Mouse (Mus musculus): ENCODE data around the gene Gramd4. TPM values are rescaled to one million over a fixed set of nuclear protein-coding genes. Genes with fewer than 3 reads are reported as not detected.
A peak's percentile ranks its signal among the peaks of the same experiment; 100 is the strongest.

Gramd4 gene
- total and polyA plus RNA-seq, 2 experiments from 2014 or later = 22.5 to 47.6 TPM

DNA sequence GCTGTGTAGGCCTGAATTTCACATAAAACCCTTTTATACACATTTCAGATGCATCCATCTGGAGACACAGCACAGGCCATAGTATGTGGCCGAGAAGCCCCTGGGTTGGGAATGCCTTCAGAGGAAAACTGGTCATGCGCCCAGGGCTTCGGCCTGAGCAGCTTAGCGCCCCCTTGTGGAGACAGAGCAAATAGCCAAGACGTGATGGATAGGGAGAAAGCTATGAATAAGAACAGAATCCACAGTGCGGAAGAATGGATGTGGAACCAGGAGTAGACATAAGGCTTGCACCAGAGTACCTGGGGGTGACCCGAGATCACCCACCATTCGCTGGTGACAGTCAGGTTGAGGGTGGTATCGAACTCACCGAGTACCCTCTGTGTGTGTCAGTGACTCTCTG, 82.8 kb downstream of the Gramd4 start:
- Histone ChIP-seq H3K9me3 (ENCODE audit: low read length) (no peaks in the 10 kb centered on the region), H3K27me3 (ENCODE audit: insufficient read depth, low read length) (no peaks in the 10 kb centered on the region), H3K27ac (ENCODE audit: low read depth, low read length) (peak overlapping the region; percentile 52; the same call in 1 of the 2 replicates), H3K4me3 (ENCODE audit: low read depth, low read length) (no peak overlapping the region), H3K4me1 (ENCODE audit: insufficient read depth, low read length) (no peaks in the 10 kb centered on the region), H3K9ac (replicated peaks; ENCODE audit: low read length, poor library complexity, severe bottlenecking) (no peak overlapping the region), H3K4me2 (ENCODE audit: low read depth, low read length, poor library complexity, severe bottlenecking) (no peak overlapping the region), H3K36me3 (ENCODE audit: insufficient read depth, low read length) (peaks cover 36% of the 10 kb centered on the region)
- DNase-seq (ENCODE audit: low spot score) (peak; percentile 86), ATAC-seq (ENCODE audit: low FRiP score) (peak; percentile 28; the same call in 1 of the 2 replicates)
- WGBS = 29% methylated on average over 10 of the region's 10 CpGs
- peak; percentile 98 for TF ChIP-seq CTCF (IDR thresholded peaks at IDR 0.05)

DNA sequence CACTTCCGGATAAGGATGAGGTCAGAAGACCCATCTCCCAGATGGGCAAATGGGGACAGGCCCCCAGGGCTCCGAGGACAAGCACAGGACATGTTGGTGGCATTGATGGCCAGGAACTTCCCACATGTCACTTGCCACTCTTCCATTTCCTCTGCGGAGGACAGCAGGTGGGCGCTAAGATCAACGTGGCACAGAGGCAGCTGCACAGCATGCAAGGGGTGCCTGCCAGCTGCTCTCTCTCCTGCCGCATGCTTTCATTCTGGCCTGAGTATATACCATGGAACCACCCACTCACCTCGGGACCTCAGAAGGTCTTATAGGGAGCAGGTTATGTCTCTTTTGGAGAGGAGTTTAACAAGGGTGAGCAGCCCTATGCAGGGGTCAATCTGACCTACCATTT, 87.1 kb downstream of the Gramd4 start:
- H3K9me3 ChIP-seq (ENCODE audit: low read length) = no peaks in the 10 kb centered on the region
- no peak overlapping the region for H3K4me3 ChIP-seq (ENCODE audit: low read depth, low read length)
- no peak for ATAC-seq (ENCODE audit: low FRiP score)
- peaks cover 56% of the 10 kb centered on the region for H3K36me3 ChIP-seq (ENCODE audit: insufficient read depth, low read length)
- H3K27me3 ChIP-seq (ENCODE audit: insufficient read depth, low read length) = no peaks in the 10 kb centered on the region
- H3K27ac ChIP-seq (ENCODE audit: low read depth, low read length) = no peak overlapping the region
- H3K4me2 ChIP-seq (ENCODE audit: low read depth, low read length, poor library complexity, severe bottlenecking) = no peak overlapping the region
- TF ChIP-seq CTCF (IDR thresholded peaks at IDR 0.05) = no peak
- 70% methylated on average over 7 of the region's 7 CpGs for WGBS
- no peaks in the 10 kb centered on the region for H3K4me1 ChIP-seq (ENCODE audit: insufficient read depth, low read length)
- DNase-seq (ENCODE audit: low spot score) = no peak
- H3K9ac ChIP-seq (replicated peaks; ENCODE audit: low read length, poor library complexity, severe bottlenecking) = no peak overlapping the region

- Histone ChIP-seq H3K4me2 (ENCODE audit: low read depth, low read length, poor library complexity, severe bottlenecking) (no peak overlapping the region), H3K27ac (ENCODE audit: low read depth, low read length) (no peak overlapping the region), H3K36me3 (ENCODE audit: insufficient read depth, low read length) (peaks cover 57% of the 10 kb centered on the region), H3K27me3 (ENCODE audit: insufficient read depth, low read length) (no peaks in the 10 kb centered on the region), H3K9me3 (ENCODE audit: low read length) (no peaks in the 10 kb centered on the region), H3K4me1 (ENCODE audit: insufficient read depth, low read length) (no peaks in the 10 kb centered on the region), H3K4me3 (ENCODE audit: low read depth, low read length) (no peak overlapping the region), H3K9ac (replicated peaks; ENCODE audit: low read length, poor library complexity, severe bottlenecking) (no peak overlapping the region)
- no peak for TF ChIP-seq CTCF (IDR thresholded peaks at IDR 0.05)
- no peak for DNase-seq (ENCODE audit: low spot score)
- no peak for ATAC-seq (ENCODE audit: low FRiP score)
- WGBS = 91% methylated on average over 7 of the region's 7 CpGs
Observed at GRCm38 (mm10) chr15:86145046-86145445, 87.6 kb downstream of the Gramd4 start.

GRCm38 (mm10) chr15:86146922-86147321, 89.4 kb downstream of the Gramd4 start:
- Histone ChIP-seq H3K9ac (replicated peaks; ENCODE audit: low read length, poor library complexity, severe bottlenecking) (no peak overlapping the region), H3K27me3 (ENCODE audit: insufficient read depth, low read length) (no peaks in the 10 kb centered on the region), H3K9me3 (ENCODE audit: low read length) (no peaks in the 10 kb centered on the region), H3K4me2 (ENCODE audit: low read depth, low read length, poor library complexity, severe bottlenecking) (no peak overlapping the region), H3K27ac (ENCODE audit: low read depth, low read length) (no peak overlapping the region), H3K36me3 (ENCODE audit: insufficient read depth, low read length) (peaks cover 53% of the 10 kb centered on the region), H3K4me1 (ENCODE audit: insufficient read depth, low read length) (no peaks in the 10 kb centered on the region), H3K4me3 (ENCODE audit: low read depth, low read length) (no peak overlapping the region)
- DNase-seq (ENCODE audit: low spot score) = no peak
- 89% methylated on average over 8 of the region's 8 CpGs for WGBS
- no peak for TF ChIP-seq CTCF (IDR thresholded peaks at IDR 0.05)
- ATAC-seq (ENCODE audit: low FRiP score) = no peak

GRCm38 (mm10) chr15:86150593-86150992, 93.1 kb downstream of the Gramd4 start:
- Histone ChIP-seq H3K9ac (replicated peaks; ENCODE audit: low read length, poor library complexity, severe bottlenecking) (no peak overlapping the region), H3K4me3 (ENCODE audit: low read depth, low read length) (no peak overlapping the region), H3K36me3 (ENCODE audit: insufficient read depth, low read length) (peaks cover 44% of the 10 kb centered on the region), H3K4me2 (ENCODE audit: low read depth, low read length, poor library complexity, severe bottlenecking) (no peak overlapping the region), H3K9me3 (ENCODE audit: low read length) (no peaks in the 10 kb centered on the region), H3K4me1 (ENCODE audit: insufficient read depth, low read length) (no peaks in the 10 kb centered on the region), H3K27ac (ENCODE audit: low read depth, low read length) (no peak overlapping the region), H3K27me3 (ENCODE audit: insufficient read depth, low read length) (no peaks in the 10 kb centered on the region)
- 73% methylated on average over 4 of the region's 4 CpGs for WGBS
- no peak for TF ChIP-seq CTCF (IDR thresholded peaks at IDR 0.05)
- ATAC-seq (ENCODE audit: low FRiP score) (no peak), DNase-seq (ENCODE audit: low spot score) (no peak)

- Histone ChIP-seq H3K27ac (ENCODE audit: low read depth, low read length) (no peak overlapping the region), H3K9me3 (ENCODE audit: low read length) (no peaks in the 10 kb centered on the region), H3K4me3 (ENCODE audit: low read depth, low read length) (no peak overlapping the region), H3K4me2 (ENCODE audit: low read depth, low read length, poor library complexity, severe bottlenecking) (no peak overlapping the region), H3K9ac (replicated peaks; ENCODE audit: low read length, poor library complexity, severe bottlenecking) (no peak overlapping the region), H3K36me3 (ENCODE audit: insufficient read depth, low read length) (peaks cover 40% of the 10 kb centered on the region), H3K27me3 (ENCODE audit: insufficient read depth, low read length) (no peaks in the 10 kb centered on the region), H3K4me1 (ENCODE audit: insufficient read depth, low read length) (no peaks in the 10 kb centered on the region)
- ATAC-seq (ENCODE audit: low FRiP score) (no peak), DNase-seq (ENCODE audit: low spot score) (no peak)
- 89% methylated on average over 12 of the region's 12 CpGs for WGBS
- TF ChIP-seq CTCF (IDR thresholded peaks at IDR 0.05) = no peak
Observed at GRCm38 (mm10) chr15:86153481-86153960, 96.0 kb downstream of the Gramd4 start.

All from midbrain, postnatal 0 days (tissue).